Mouse (Mus musculus) liver, embryonic 14.5 days (tissue): Measurements from ENCODE around the gene Rrp1.

ENCODE experiments used
- CTCF ChIP-seq: IDR thresholded peaks from 2 replicates; pipeline ENCODE4 v1.5.1; 2016; ENCODE audit warnings: antibody characterized with exemption, low read depth, control low read depth
- EP300 ChIP-seq: IDR thresholded peaks from 2 replicates; pipeline ENCODE4 v1.6.1; 2016; ENCODE audit warnings: antibody characterized with exemption, low read depth

DNA sequence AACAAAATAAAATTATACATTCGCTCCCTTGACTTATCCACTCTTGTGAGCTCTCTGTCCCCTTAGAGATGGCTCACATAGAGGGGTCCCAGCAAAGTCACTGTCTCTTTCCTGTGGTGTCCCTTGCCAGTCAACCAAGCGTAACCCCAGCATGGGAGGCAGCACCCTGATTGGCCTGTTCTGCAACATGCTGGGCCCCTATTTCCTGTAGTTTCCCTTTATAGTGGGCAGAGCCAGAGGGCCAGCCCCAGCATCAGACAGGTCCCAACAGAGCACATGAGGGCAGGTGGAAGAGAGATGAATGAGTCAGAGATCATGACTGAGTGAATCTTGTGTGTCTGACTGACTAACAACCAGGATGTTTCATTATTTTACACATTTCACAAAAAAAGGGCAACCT is 8.1 kb upstream of the Rrp1 start:
- no peak for TF ChIP-seq CTCF
- no peak for TF ChIP-seq EP300
